Mouse (Mus musculus) liver, postnatal 0 days (tissue): ENCODE data around the gene Angptl2.

Experiments used
- CTCF ChIP-seq: sonication (generic); IDR thresholded peaks from 2 replicates; pipeline ENCODE4 v1.5.1; 2016; ENCODE audit warnings: antibody characterized with exemption, low read depth
- EP300 ChIP-seq: IDR thresholded peaks from 2 replicates; pipeline ENCODE4 v1.6.1; 2016; ENCODE audit warnings: antibody characterized with exemption, low read depth, mild to moderate bottlenecking

- no peak for TF ChIP-seq CTCF
- no peak for TF ChIP-seq EP300
Measured at GRCm38 (mm10) chr2:33256769-33257537, 41.1 kb downstream of the Angptl2 start.
